Mouse (Mus musculus) liver, embryonic 14.5 days (tissue): ENCODE results near the gene Stat3.

ENCODE experiments used
- CTCF ChIP-seq: IDR thresholded peaks from 2 replicates; pipeline ENCODE4 v1.5.1; 2016; ENCODE audit warnings: antibody characterized with exemption, low read depth, control low read depth
- EP300 ChIP-seq: IDR thresholded peaks from 2 replicates; pipeline ENCODE4 v1.6.1; 2016; ENCODE audit warnings: antibody characterized with exemption, low read depth

- TF ChIP-seq CTCF, result no peak
- 0 out of 2 replicates have a peak, but pooled peaks have one; percentile 52 for TF ChIP-seq EP300
Observed at GRCm38 (mm10) chr11:100886188-100886740, 53.1 kb downstream of the Stat3 start.
